Mouse (Mus musculus) forebrain, embryonic 16.5 days (tissue): ENCODE data around the gene 1700019A02Rik. TPM values are rescaled to one million over a fixed set of nuclear protein-coding genes. Genes with fewer than 3 reads are reported as not detected.

Source experiments
- ATAC-seq: fragments of 200-750 bp; cut with Nextera tagmentation; 2 replicates; pipeline ENCODE4 v1.8.0; 2017; ENCODE audit warnings: mild to moderate bottlenecking, moderate library complexity
- H3K27ac ChIP-seq: fragments of 300-500 bp; sonication (generic); 2 replicates; pipeline ENCODE4 v1.5.1; 2014; ENCODE audit warnings: low read length, control low read depth
- H3K27me3 ChIP-seq: fragments of 300-500 bp; sonication (generic); replicated peaks from 2 replicates; pipeline ENCODE4 v1.6.1; 2014; ENCODE audit warnings: low read length; ENCODE audit not compliant: control insufficient read depth, insufficient read depth
- H3K36me3 ChIP-seq: fragments of 300-500 bp; sonication (generic); 2 replicates; pipeline ENCODE4 v1.6.1; 2014; ENCODE audit not compliant: control insufficient read depth, insufficient read depth
- H3K4me1 ChIP-seq: fragments of 300-500 bp; sonication (generic); replicated peaks from 2 replicates; pipeline ENCODE4 v1.6.1; 2014; ENCODE audit warnings: low read length; ENCODE audit not compliant: control insufficient read depth, insufficient read depth
- H3K4me2 ChIP-seq: fragments of 300-500 bp; sonication (generic); 2 replicates; pipeline ENCODE4 v1.6.1; 2014; ENCODE audit warnings: mild to moderate bottlenecking, low read length, control low read depth
- H3K4me3 ChIP-seq: fragments of 300-500 bp; sonication (generic); replicated peaks from 2 replicates; pipeline ENCODE4 v1.5.1; 2014; ENCODE audit warnings: mild to moderate bottlenecking, low read length, control low read depth
- H3K9ac ChIP-seq: fragments of 300-500 bp; sonication (generic); replicated peaks from 2 replicates; pipeline ENCODE4 v1.6.1; 2014; ENCODE audit warnings: low read depth, low read length, control low read depth
- H3K9me3 ChIP-seq: fragments of 300-500 bp; sonication (generic); 2 replicates; pipeline ENCODE4 v1.6.1; 2016; ENCODE audit warnings: low read length; ENCODE audit not compliant: control insufficient read depth
- WGBS: fragments of 180-500 bp; shearing (Covaris S2); extraction: QIAGEN DNeasy Blood & Tissue Kit; methylation state at CpG from one replicate; pipeline ENCODE4 v1.1.7; 2014; 5-methylcytosine and 5-hydroxymethylcytosine counted together
- polyA plus RNA-seq: library from polyadenylated mRNA; unstranded; fragments of >200 nt; fragmentation: Nextera tagmentation; extraction: Ambion mirVana; gene quantifications from 2 replicates; pipeline ENCODE4 v1.2.1, GENCODE M21; 2015

The 1700019A02Rik gene
- not detected in 2 replicates for polyA plus RNA-seq

DNA sequence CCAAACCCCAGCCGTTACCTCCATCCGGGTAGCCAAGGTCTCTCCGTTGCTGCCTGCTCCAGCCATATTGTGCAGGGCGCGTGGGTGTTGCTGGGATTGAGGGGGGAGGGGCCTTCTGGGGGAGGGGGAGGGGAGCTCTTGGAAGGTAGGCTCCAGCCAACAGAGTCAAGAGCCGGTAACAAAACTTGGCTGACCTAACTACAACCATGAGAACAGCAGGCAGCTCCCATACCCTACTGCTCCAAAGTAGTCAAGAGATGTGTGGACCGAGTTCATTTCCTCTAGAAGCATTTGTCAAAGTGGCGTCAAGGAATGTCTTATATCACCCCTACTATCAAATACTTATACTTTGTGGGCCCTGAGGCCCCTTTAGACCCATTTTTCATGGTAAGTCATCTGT, at the start of gene 1700019A02Rik:
Gene 1700019A02Rik (minus strand): TSS at position 101 of the 400 bp plus-strand sequence.
- H3K27ac ChIP-seq: no peak within 1 kb of the TSS
- H3K4me3 ChIP-seq: no peak within 1 kb of the TSS
- no peaks in the 10 kb centered on the region; the same call in 1 of the 2 replicates for H3K9me3 ChIP-seq
- no peak for ATAC-seq
- WGBS: 97% methylated on average over 8 of the region's 8 CpGs
- H3K4me2 ChIP-seq: no peak within 1 kb of the TSS
- no peaks in the 10 kb centered on the region for H3K27me3 ChIP-seq
- H3K4me1 ChIP-seq: no peaks in the 10 kb centered on the region
- no peaks in the 10 kb centered on the region for H3K36me3 ChIP-seq
- no peak within 1 kb of the TSS for H3K9ac ChIP-seq

DNA sequence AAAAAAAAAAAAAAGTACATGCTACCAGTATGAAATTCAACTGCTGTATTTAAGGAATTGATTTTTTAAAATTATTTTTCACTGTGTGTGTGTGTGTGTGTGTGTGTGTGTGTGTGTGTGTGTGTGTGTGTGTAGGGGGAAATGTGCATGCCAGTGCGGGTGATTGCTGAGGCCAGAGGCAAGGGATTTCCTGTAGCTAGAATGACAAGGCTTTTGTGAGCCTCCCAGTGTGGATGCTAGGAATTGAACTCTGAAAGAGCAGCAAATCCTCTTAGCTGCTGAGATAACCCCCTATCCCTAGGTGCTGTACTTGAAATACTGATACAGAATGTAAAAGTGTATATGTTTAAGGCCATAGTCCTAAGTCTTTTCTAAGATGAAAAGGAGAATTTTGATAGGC, 38.6 kb upstream of the 1700019A02Rik start:
- no peaks in the 10 kb centered on the region for H3K36me3 ChIP-seq
- H3K4me2 ChIP-seq: no peak overlapping the region
- 44% methylated on average over 1 of the region's 1 CpGs for WGBS
- no peak for ATAC-seq
- no peaks in the 10 kb centered on the region for H3K4me1 ChIP-seq
- H3K27me3 ChIP-seq: no peaks in the 10 kb centered on the region
- H3K27ac ChIP-seq: no peak overlapping the region
- H3K9me3 ChIP-seq: no peaks in the 10 kb centered on the region
- no peak overlapping the region for H3K9ac ChIP-seq
- no peak overlapping the region for H3K4me3 ChIP-seq

DNA sequence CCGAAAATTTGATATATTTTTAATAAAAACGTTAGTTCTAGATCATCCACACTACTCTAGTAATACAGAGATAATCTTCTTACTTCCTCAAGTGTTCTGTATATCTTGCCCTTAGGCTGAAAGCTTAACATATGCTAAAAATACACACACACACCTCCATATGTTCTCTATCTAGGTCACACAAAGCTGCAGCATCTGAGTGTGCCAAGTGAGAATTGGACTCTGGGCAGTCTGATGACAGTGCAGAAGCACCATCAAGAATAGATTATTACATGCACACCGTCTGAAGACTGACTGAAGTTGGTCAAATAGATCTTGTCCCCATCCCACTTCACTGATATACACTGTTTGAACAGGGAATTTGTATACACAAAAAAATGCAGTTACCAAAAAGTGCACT, 38.2 kb upstream of the 1700019A02Rik start:
- H3K4me3 ChIP-seq: no peak overlapping the region
- H3K36me3 ChIP-seq: no peaks in the 10 kb centered on the region
- no peaks in the 10 kb centered on the region for H3K27me3 ChIP-seq
- WGBS: 88% methylated on average over 3 of the region's 3 CpGs
- no peak overlapping the region for H3K27ac ChIP-seq
- no peaks in the 10 kb centered on the region for H3K9me3 ChIP-seq
- no peak overlapping the region for H3K9ac ChIP-seq
- no peak overlapping the region for H3K4me2 ChIP-seq
- H3K4me1 ChIP-seq: no peaks in the 10 kb centered on the region
- ATAC-seq: no peak

DNA sequence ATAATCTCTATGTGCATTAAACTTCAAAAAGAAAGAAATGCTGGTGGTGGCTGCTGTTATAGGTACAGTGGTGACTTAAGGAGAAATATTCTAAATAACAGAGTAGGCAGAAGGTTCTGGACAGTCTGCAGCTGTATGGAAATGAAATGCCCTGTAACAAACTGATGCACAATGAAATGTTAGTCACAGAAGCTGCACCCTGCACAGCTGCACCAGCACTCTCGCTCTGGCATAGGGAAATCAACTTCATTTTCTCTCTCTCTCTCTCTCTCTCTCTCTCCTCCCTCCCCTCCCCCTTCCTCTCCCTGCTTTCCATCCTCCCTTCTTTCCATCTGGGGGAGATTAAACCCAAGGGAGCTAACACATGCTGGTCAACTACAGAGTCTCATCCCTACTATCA, 37.3 kb upstream of the 1700019A02Rik start:
- Histone ChIP-seq H3K9me3 (no peaks in the 10 kb centered on the region), H3K4me1 (no peaks in the 10 kb centered on the region), H3K27me3 (no peaks in the 10 kb centered on the region), H3K4me3 (no peak overlapping the region), H3K9ac (no peak overlapping the region), H3K36me3 (no peaks in the 10 kb centered on the region), H3K4me2 (no peak overlapping the region), H3K27ac (no peak overlapping the region)
- 72% methylated on average over 1 of the region's 1 CpGs for WGBS
- ATAC-seq: peak; percentile 50; the same call in 1 of the 2 replicates

DNA sequence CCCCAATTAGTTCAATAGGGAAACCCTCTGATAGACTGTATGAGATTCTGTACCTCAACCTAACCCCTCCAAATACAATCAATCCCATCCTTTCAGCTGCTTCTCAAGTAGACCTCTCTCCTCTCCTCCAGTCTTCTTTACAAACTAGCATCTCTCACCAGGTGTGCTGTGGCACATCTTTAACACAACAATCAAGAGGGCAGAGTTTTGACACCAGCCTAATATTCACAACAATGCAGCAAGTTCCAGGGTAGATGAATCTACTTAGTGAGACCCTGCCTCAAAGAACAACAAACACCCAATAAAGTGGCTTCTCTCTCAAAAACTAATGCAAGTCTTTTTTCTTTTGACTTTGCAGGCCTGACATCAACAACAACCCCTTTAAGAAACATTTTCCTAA, 22.7 kb upstream of the 1700019A02Rik start:
- H3K36me3 ChIP-seq: no peaks in the 10 kb centered on the region
- no peak overlapping the region for H3K4me2 ChIP-seq
- no peak overlapping the region for H3K4me3 ChIP-seq
- no peaks in the 10 kb centered on the region for H3K27me3 ChIP-seq
- H3K27ac ChIP-seq: no peak overlapping the region
- no peaks in the 10 kb centered on the region for H3K4me1 ChIP-seq
- H3K9me3 ChIP-seq: no peaks in the 10 kb centered on the region
- no peak overlapping the region for H3K9ac ChIP-seq
- ATAC-seq: no peak

DNA sequence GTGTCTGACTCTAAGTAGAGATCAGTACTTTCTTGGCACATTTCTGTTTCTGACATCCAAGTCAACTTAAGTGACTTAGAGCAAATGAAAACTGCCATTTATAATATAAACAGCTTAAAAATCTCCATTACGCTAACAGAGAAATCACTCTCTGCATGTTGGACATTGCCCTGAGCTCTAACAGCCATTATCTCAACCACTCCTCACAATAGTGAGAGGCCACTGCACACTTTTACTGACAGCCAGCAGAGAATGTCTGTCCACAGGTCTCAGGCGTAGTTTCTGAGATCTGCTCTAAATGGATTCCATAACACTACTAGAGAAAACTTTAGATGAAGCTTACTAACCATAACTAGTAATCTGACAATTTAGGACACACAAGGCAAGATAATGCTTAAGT, 16.5 kb upstream of the 1700019A02Rik start:
- Histone ChIP-seq H3K27me3 (no peaks in the 10 kb centered on the region), H3K4me1 (no peaks in the 10 kb centered on the region), H3K9me3 (no peaks in the 10 kb centered on the region), H3K4me2 (no peak overlapping the region), H3K4me3 (no peak overlapping the region), H3K9ac (no peak overlapping the region), H3K27ac (no peak overlapping the region), H3K36me3 (no peaks in the 10 kb centered on the region)
- ATAC-seq: no peak
- 93% methylated on average over 2 of the region's 2 CpGs for WGBS

DNA sequence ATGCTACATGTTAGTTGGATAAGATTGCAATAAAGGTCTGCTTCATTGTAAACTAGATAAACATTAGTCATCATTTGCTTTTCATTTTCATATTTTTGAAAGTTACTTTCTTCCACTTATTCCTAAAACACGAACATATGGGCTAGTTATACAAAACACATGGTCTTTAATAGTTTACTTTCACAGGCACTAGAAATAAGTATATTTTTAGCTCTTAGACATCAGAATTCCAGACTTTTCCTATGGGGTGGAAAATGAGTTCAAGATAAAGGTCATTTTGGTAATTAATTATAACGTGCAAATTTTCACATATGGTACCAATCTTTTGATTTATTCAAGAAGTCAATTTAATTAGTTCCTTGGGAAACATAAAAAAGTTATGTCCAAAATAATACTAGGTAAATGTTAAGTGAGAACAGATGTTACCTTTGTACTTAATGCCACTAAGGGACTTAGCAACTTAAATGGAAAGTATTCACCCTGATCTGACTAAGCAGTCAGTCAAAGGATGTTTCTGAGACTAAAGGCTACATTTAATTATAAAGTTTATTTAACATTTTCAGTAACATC, 14.3 kb upstream of the 1700019A02Rik start:
- no peaks in the 10 kb centered on the region for H3K9me3 ChIP-seq
- ATAC-seq: no peak; the same call in 1 of the 2 replicates
- H3K4me3 ChIP-seq: no peak overlapping the region
- no peak overlapping the region for H3K9ac ChIP-seq
- no peaks in the 10 kb centered on the region for H3K4me1 ChIP-seq
- WGBS: 81% methylated on average over 2 of the region's 2 CpGs
- H3K27me3 ChIP-seq: no peaks in the 10 kb centered on the region
- no peak overlapping the region for H3K27ac ChIP-seq
- no peak overlapping the region for H3K4me2 ChIP-seq
- no peaks in the 10 kb centered on the region for H3K36me3 ChIP-seq

DNA sequence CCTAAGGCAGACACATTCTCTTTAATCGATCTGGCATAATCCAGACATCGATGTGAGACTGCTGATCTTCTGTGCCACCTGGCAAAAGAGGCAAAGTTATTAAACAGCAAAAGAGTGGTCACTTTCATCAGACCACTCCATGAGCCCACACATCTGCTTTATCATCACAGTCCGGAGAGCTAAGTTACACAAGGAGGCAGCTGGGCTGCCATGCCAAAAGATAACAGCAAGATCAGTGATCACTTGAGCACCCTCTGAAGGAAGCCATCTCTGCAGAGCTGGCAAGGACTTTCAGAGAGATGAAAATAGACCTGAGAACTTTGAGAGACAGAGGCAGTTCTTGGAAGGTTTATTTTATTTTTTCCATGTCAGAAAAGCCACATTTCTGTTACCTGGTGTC, 7.1 kb upstream of the 1700019A02Rik start:
- no peak for ATAC-seq
- H3K36me3 ChIP-seq: no peaks in the 10 kb centered on the region
- H3K27me3 ChIP-seq: no peaks in the 10 kb centered on the region
- no peak overlapping the region for H3K4me3 ChIP-seq
- H3K4me2 ChIP-seq: no peak overlapping the region
- H3K4me1 ChIP-seq: no peaks in the 10 kb centered on the region
- no peak overlapping the region for H3K27ac ChIP-seq
- no peak overlapping the region for H3K9ac ChIP-seq
- WGBS: 90% methylated on average over 3 of the region's 3 CpGs
- no peaks in the 10 kb centered on the region for H3K9me3 ChIP-seq

DNA sequence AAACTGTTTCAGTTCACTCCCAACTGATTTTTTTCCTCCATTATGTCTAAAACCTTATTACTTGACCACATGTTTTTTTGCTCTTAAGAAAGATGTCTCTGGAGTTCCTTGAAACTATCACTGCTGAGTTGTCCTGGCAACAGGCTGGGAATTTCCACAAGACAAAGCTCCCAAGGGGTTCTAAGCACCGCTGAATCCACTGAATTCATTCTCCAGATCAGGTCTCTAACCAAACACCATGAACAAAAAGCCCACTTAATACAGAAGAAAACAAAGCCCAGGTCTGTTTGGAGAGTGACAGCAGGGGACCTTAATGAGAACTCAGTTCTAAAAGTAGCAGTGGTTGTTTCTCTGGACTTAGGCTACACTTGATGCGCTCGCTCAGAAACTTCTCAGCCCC, 3.8 kb upstream of the 1700019A02Rik start:
- no peak for ATAC-seq

DNA sequence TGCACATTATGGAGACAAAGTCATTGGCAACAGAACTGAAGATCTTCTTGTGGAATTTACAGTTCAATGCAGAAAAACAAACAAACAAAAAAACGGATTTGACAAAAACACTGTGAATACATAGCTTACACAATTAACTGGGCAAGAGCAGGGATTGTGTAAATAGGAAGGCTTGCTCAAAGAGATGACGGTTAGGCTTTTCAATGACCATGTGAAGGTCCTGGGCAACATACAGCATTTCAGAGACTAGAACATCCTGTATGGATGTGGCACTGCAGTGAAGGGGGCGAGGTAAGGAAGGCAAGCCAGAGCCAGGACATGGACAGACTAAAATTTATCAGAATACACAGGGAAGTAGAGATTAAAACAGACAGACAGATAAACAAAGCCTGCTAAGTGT, 2.2 kb upstream of the 1700019A02Rik start:
- Histone ChIP-seq H3K9me3 (no peaks in the 10 kb centered on the region; the same call in 1 of the 2 replicates), H3K4me3 (no peak overlapping the region), H3K4me1 (no peaks in the 10 kb centered on the region), H3K27me3 (no peaks in the 10 kb centered on the region), H3K27ac (no peak overlapping the region), H3K36me3 (no peaks in the 10 kb centered on the region), H3K4me2 (no peak overlapping the region), H3K9ac (no peak overlapping the region)
- 57% methylated on average over 3 of the region's 3 CpGs for WGBS
- ATAC-seq: no peak

More for the DNA sequence above, 3.8 kb upstream of the 1700019A02Rik start:
- Histone ChIP-seq H3K9ac (no peak overlapping the region), H3K36me3 (no peaks in the 10 kb centered on the region), H3K4me2 (no peak overlapping the region), H3K9me3 (no peaks in the 10 kb centered on the region; the same call in 1 of the 2 replicates), H3K27me3 (no peaks in the 10 kb centered on the region), H3K4me1 (no peaks in the 10 kb centered on the region), H3K4me3 (no peak overlapping the region), H3K27ac (no peak overlapping the region)
- 34% methylated on average over 3 of the region's 3 CpGs for WGBS
